Comparison of ENCODE assay signal across 26 mouse cellular contexts in the genomic region with DNA sequence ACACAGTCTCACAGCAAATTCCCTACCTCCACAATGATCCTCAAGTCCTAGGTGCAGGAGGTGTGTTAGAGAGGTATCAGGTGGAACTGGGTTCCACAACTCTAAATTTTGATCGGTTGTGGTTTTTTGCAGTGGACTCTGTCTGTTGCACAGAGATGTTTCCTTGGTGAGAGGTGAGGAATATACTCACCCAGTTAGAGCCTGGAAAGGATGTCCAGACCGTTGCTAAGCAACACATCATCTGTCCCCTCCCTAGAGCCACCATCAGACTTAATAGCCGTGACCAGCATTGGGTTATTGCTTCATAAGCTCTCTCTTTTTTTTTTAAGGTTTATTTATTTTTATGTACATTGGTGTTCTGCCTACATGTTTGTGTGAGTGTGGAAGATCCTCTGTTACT.
DNase-seq lines count a peak whose midpoint lies in the region; ATAC-seq and TF ChIP-seq lines count a peak whose summit lies in the region.
"Had no signal": no experiment of that assay in that cellular context is flagged by ENCODE, and none has a peak within 500 bp of the region (broad histone marks: within the 10 kb centered on the region; RNA-seq: fewer than 3 reads in every experiment).

No protein-coding gene starts in this region.

- H3K9ac ChIP-seq in heart, embryonic 11.5 days (ENCODE audit: low read depth, low read length) = no peak overlapping the region
- no peak overlapping the region for H3K9ac ChIP-seq in midbrain, embryonic 11.5 days (ENCODE audit: low read length)
- H3K9ac ChIP-seq in midbrain, postnatal 0 days (replicated peaks; ENCODE audit: low read length, poor library complexity, severe bottlenecking) = no peak overlapping the region
- no peak overlapping the region for H3K9ac ChIP-seq in neural tube, embryonic 13.5 days
- no peak overlapping the region for H3K9ac ChIP-seq in neural tube, embryonic 15.5 days (replicated peaks)
- H3K9ac ChIP-seq: embryonic facial prominence, embryonic 12.5 days; forebrain, embryonic 13.5 days; forebrain, embryonic 15.5 days had no signal

- no peak for TF ChIP-seq CTCF in midbrain, postnatal 0 days (IDR thresholded peaks at IDR 0.05)

- no peak overlapping the region for H3K27ac ChIP-seq in heart, embryonic 11.5 days (ENCODE audit: low read depth, low read length)
- no peak overlapping the region for H3K27ac ChIP-seq in midbrain, embryonic 11.5 days (ENCODE audit: low read depth, low read length)
- H3K27ac ChIP-seq in midbrain, postnatal 0 days (ENCODE audit: low read depth, low read length) = no peak overlapping the region
- H3K27ac ChIP-seq in neural tube, embryonic 13.5 days (replicated peaks) = peak overlapping the region; percentile 62
- H3K27ac ChIP-seq in neural tube, embryonic 15.5 days (replicated peaks) = peak overlapping the region; percentile 23; the same call in 1 of the 2 replicates
- H3K27ac ChIP-seq: embryonic facial prominence, embryonic 10.5 days; embryonic facial prominence, embryonic 12.5 days; forebrain, embryonic 15.5 days had no signal

- no peak overlapping the region for H3K4me2 ChIP-seq in heart, embryonic 11.5 days
- H3K4me2 ChIP-seq in midbrain, embryonic 11.5 days = no peak overlapping the region
- no peak overlapping the region for H3K4me2 ChIP-seq in midbrain, postnatal 0 days (ENCODE audit: low read depth, low read length, poor library complexity, severe bottlenecking)
- no peak overlapping the region for H3K4me2 ChIP-seq in neural tube, embryonic 13.5 days
- H3K4me2 ChIP-seq in neural tube, embryonic 15.5 days = no peak overlapping the region
- H3K4me2 ChIP-seq: embryonic facial prominence, embryonic 12.5 days; forebrain, embryonic 13.5 days; forebrain, embryonic 15.5 days had no signal

- H3K27me3 ChIP-seq in heart, embryonic 11.5 days (ENCODE audit: control insufficient read depth, insufficient read depth, low read length) = no peaks in the 10 kb centered on the region
- H3K27me3 ChIP-seq in midbrain, embryonic 11.5 days (ENCODE audit: control insufficient read depth, insufficient read depth, low read length) = no peaks in the 10 kb centered on the region
- no peaks in the 10 kb centered on the region for H3K27me3 ChIP-seq in midbrain, postnatal 0 days (ENCODE audit: insufficient read depth, low read length)
- H3K27me3 ChIP-seq in neural tube, embryonic 13.5 days = no peaks in the 10 kb centered on the region
- no peaks in the 10 kb centered on the region for H3K27me3 ChIP-seq in neural tube, embryonic 15.5 days (replicated peaks)
- H3K27me3 ChIP-seq: CH12.LX; embryonic facial prominence, embryonic 12.5 days; forebrain, embryonic 13.5 days; forebrain, embryonic 15.5 days had no signal

- 80% methylated on average over 3 of the region's 3 CpGs for WGBS in heart, embryonic 11.5 days (ENCODE audit: insufficient replicate concordance)
- 88% methylated on average over 3 of the region's 3 CpGs for WGBS in midbrain, embryonic 11.5 days
- WGBS in midbrain, postnatal 0 days = 86% methylated on average over 3 of the region's 3 CpGs
- 65% methylated on average over 3 of the region's 3 CpGs for WGBS in neural tube, embryonic 13.5 days
- WGBS in neural tube, embryonic 15.5 days = 58% methylated on average over 3 of the region's 3 CpGs

- H3K9me3 ChIP-seq in heart, embryonic 11.5 days (replicated peaks; ENCODE audit: control insufficient read depth, low read length) = no peaks in the 10 kb centered on the region
- no peaks in the 10 kb centered on the region for H3K9me3 ChIP-seq in midbrain, embryonic 11.5 days (ENCODE audit: control insufficient read depth, low read length)
- no peaks in the 10 kb centered on the region for H3K9me3 ChIP-seq in midbrain, postnatal 0 days (ENCODE audit: low read length)
- no peaks in the 10 kb centered on the region for H3K9me3 ChIP-seq in neural tube, embryonic 13.5 days
- no peaks in the 10 kb centered on the region for H3K9me3 ChIP-seq in neural tube, embryonic 15.5 days (replicated peaks)
- H3K9me3 ChIP-seq: embryonic facial prominence, embryonic 10.5 days; embryonic facial prominence, embryonic 12.5 days; forebrain, embryonic 13.5 days; forebrain, embryonic 15.5 days; G1E had no signal

- peak; percentile 17 for DNase-seq in heart, adult 11 months
- DNase-seq in midbrain, embryonic 11.5 days (ENCODE audit: low spot score, missing footprints) = peak; percentile 73
- DNase-seq in midbrain, postnatal 0 days (ENCODE audit: low spot score) = no peak
- no peak for DNase-seq in natural killer cell, adult 2 months (ENCODE audit: low spot score in 2 of 2)
- DNase-seq: adrenal gland, adult 8-10 months; adrenal gland, postnatal 14 days; adrenal gland, postnatal 36 days; B cell, adult 2 months; cerebellum, adult 11 months; cerebellum, adult 18-20 months; cerebellum, adult 8-10 months; cerebellum, adult 9-11 months; cerebellum, postnatal 14 days; cerebellum, postnatal 36 days had no signal

- no peak overlapping the region for H3K4me3 ChIP-seq in heart, embryonic 11.5 days (ENCODE audit: low read depth, low read length)
- H3K4me3 ChIP-seq in midbrain, embryonic 11.5 days (ENCODE audit: low read depth, low read length) = no peak overlapping the region
- H3K4me3 ChIP-seq in midbrain, postnatal 0 days (ENCODE audit: low read depth, low read length) = no peak overlapping the region
- no peak overlapping the region for H3K4me3 ChIP-seq in neural tube, embryonic 13.5 days
- H3K4me3 ChIP-seq in neural tube, embryonic 15.5 days (replicated peaks) = no peak overlapping the region
- H3K4me3 ChIP-seq: embryonic facial prominence, embryonic 10.5 days; embryonic facial prominence, embryonic 12.5 days; forebrain, embryonic 13.5 days; forebrain, embryonic 15.5 days had no signal

- H3K4me1 ChIP-seq in heart, embryonic 11.5 days (ENCODE audit: control insufficient read depth, insufficient read depth, low read length) = no peaks in the 10 kb centered on the region
- H3K4me1 ChIP-seq in midbrain, embryonic 11.5 days (ENCODE audit: control insufficient read depth, insufficient read depth, low read length) = peaks cover 2% of the 10 kb centered on the region
- H3K4me1 ChIP-seq in midbrain, postnatal 0 days (ENCODE audit: insufficient read depth, low read length) = peaks cover 11% of the 10 kb centered on the region; the same call in 1 of the 2 replicates
- peaks cover 59% of the 10 kb centered on the region for H3K4me1 ChIP-seq in neural tube, embryonic 13.5 days (replicated peaks)
- H3K4me1 ChIP-seq in neural tube, embryonic 15.5 days = peaks cover 38% of the 10 kb centered on the region
- H3K4me1 ChIP-seq: embryonic facial prominence, embryonic 12.5 days had no signal

- no peaks in the 10 kb centered on the region for H3K36me3 ChIP-seq in heart, embryonic 11.5 days (ENCODE audit: control insufficient read depth, insufficient read depth, low read length)
- H3K36me3 ChIP-seq in midbrain, embryonic 11.5 days (ENCODE audit: control insufficient read depth, insufficient read depth, low read length) = no peaks in the 10 kb centered on the region
- H3K36me3 ChIP-seq in midbrain, postnatal 0 days (ENCODE audit: insufficient read depth, low read length) = no peaks in the 10 kb centered on the region
- no peaks in the 10 kb centered on the region for H3K36me3 ChIP-seq in neural tube, embryonic 13.5 days
- H3K36me3 ChIP-seq in neural tube, embryonic 15.5 days = no peaks in the 10 kb centered on the region
- H3K36me3 ChIP-seq: embryonic facial prominence, embryonic 10.5 days; embryonic facial prominence, embryonic 12.5 days; forebrain, embryonic 15.5 days; G1E had no signal

- ATAC-seq in heart, embryonic 11.5 days (replicated peaks; ENCODE audit: insufficient number of reproducible peaks, low FRiP score, low TSS enrichment) = no peak
- no peak for ATAC-seq in midbrain, embryonic 11.5 days (ENCODE audit: low FRiP score)
- ATAC-seq in midbrain, postnatal 0 days (ENCODE audit: low FRiP score) = no peak
- no peak for ATAC-seq in neural tube, embryonic 13.5 days (ENCODE audit: low read depth)
- ATAC-seq in neural tube, embryonic 15.5 days (ENCODE audit: low FRiP score) = peak; percentile 65
- ATAC-seq: activated CD4-positive, CD25-positive, alpha-beta regulatory T cell, adult 4 months; CD4-positive, CD25-positive, alpha-beta regulatory T cell, adult 4 months; forebrain, embryonic 13.5 days; forebrain, embryonic 15.5 days; Patski had no signal

Comparison
In these comparisons a context has a peak if more than half of its experiments do, and no peak if none do; other contexts are left out.
1. DNase-seq: peak in heart, adult 11 months (single experiment) and midbrain, embryonic 11.5 days (single experiment); none in midbrain, postnatal 0 days (single experiment) and natural killer cell, adult 2 months (0 of 2).
2. H3K27ac ChIP-seq: peak in neural tube, embryonic 13.5 days (single experiment) and neural tube, embryonic 15.5 days (single experiment); none in heart, embryonic 11.5 days (single experiment), midbrain, embryonic 11.5 days (single experiment) and midbrain, postnatal 0 days (single experiment).